Mouse (Mus musculus) large intestine, adult 2 months (tissue): ENCODE results near the gene Vmn1r15. TPM values are rescaled to one million over a fixed set of nuclear protein-coding genes. Genes with fewer than 3 reads are reported as not detected.

Source experiments
- DNase-seq: peaks from one replicate; pipeline ENCODE4 v3.0.0-alpha.2; 2012; ENCODE audit warnings: low read depth, low spot score
- WGBS: fragments of 180-500 bp; shearing (Covaris S2); methylation state at CpG from one replicate; pipeline ENCODE4 v1.1.7; 2018; 5-methylcytosine and 5-hydroxymethylcytosine counted together
- polyA plus RNA-seq: library from polyadenylated mRNA; depleted of rRNA; stranded (reverse); fragments of >200 nt; gene quantifications from 2 replicates; pipeline ENCODE4 v1.2.3, GENCODE M21; 2012; rRNA removed

Vmn1r15 gene
- polyA plus RNA-seq = not detected in 2 replicates

GRCm38 (mm10) chr6:57257652-57258051, at the start of gene Vmn1r15:
Gene Vmn1r15, plus strand, starts transcription at chr6:57257952.
- 60% methylated on average over 1 of the region's 1 CpGs for WGBS
- no peak for DNase-seq

GRCm38 (mm10) chr6:57231386-57231785, 26.4 kb upstream of the Vmn1r15 start, which contains the start of gene Vmn1r14:
Gene Vmn1r14, plus strand, starts transcription at chr6:57231686.
- WGBS = 92% methylated on average over 3 of the region's 3 CpGs

DNA sequence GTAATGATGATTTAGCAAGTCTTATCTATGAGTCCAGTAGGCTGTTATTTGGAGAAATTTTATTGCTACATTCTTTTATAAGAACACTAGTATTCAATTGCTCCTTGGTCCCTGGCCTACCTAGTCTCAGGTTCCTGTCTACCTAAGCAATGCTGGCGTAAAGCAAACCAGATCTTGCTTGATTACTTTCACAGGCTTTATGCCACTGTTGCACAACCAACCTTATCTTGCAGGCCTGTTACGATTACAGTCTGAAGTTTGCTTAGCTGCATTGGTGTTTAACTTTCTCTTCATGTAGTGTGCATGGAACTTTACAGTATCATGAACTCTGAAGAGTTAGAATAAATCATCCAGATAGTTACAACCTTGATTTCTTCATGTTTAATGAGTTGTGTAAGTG, 3.2 kb downstream of the Vmn1r15 start:
- 40% methylated on average over 2 of the region's 2 CpGs for WGBS
- DNase-seq = no peak

More at GRCm38 (mm10) chr6:57231386-57231785, 26.4 kb upstream of the Vmn1r15 start, which contains the start of gene Vmn1r14:
- DNase-seq = no peak

- DNase-seq = no peak
- WGBS = 66% methylated on average over 3 of the region's 3 CpGs
These were observed 14.1 kb downstream of the Vmn1r15 start for GRCm38 (mm10) chr6:57271881-57272280.

DNA sequence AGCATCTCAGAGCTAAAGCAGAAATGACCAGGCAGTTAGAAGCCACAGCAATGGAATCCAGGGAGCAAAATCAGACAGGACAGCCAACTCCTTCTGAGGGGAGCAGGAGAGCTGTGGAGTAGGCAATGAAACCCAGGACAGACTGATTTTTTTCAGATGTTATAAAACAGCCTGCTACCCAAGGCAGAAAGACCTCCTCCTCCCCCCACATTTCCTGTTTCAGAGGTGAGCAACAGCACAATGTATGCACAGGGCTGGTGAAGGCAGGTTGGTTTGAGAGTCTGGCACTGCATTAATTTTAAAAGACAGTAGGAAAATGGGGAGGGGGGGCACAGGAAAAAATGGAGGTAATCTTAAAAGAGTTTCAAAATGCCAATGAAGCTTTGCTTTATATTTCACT, 14.8 kb downstream of the Vmn1r15 start:
- no peak for DNase-seq

DNA sequence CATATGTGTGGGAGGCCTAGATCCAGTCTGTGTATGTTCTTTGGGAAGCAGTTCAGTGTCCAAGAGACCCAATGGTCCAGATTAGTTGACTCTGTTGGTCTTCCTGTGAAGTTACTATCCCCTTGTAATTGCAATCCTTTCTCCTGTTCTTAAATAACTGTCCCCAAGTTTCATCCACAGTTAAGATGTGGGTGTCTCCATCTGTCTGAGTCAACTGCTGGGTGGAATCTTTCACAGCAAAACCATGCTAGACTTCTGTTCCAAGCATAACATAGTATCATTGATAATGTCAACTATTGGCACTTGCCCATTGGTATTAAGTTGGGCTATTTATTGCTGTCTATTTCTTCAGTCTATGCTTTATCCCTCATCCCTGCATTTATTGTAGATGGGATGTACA, 21.2 kb downstream of the Vmn1r15 start:
- no peak for DNase-seq

Other genes starting within 250 kb of the Vmn1r15 start
- not detected in 2 replicates for gene Vmn1r7, start 232.6 kb upstream of the Vmn1r15 start, polyA plus RNA-seq
- gene Vmn1r8, start 225.7 kb upstream of the Vmn1r15 start, polyA plus RNA-seq = not detected in 2 replicates
- not detected in 2 replicates for gene Vmn1r9, start 191.2 kb upstream of the Vmn1r15 start, polyA plus RNA-seq
- gene Vmn1r10, start 148.5 kb upstream of the Vmn1r15 start, polyA plus RNA-seq = not detected in 2 replicates
- gene Vmn1r11, start 124.5 kb upstream of the Vmn1r15 start, polyA plus RNA-seq = not detected in 2 replicates
- gene Vmn1r12, start 101.0 kb upstream of the Vmn1r15 start, polyA plus RNA-seq = not detected in 2 replicates
- not detected in 2 replicates for gene Vmn1r13, start 54.7 kb upstream of the Vmn1r15 start, polyA plus RNA-seq
- not detected in 2 replicates for gene Vmn1r14, start 26.3 kb upstream of the Vmn1r15 start, polyA plus RNA-seq
- not detected in 2 replicates for gene Vmn1r16, start 71.5 kb downstream of the Vmn1r15 start, polyA plus RNA-seq
- gene Vmn1r17, start 105.8 kb downstream of the Vmn1r15 start, polyA plus RNA-seq = not detected in 2 replicates
- not detected in 2 replicates for gene Vmn1r18, start 137.8 kb downstream of the Vmn1r15 start, polyA plus RNA-seq
- not detected in 2 replicates for gene Vmn1r19, start 145.8 kb downstream of the Vmn1r15 start, polyA plus RNA-seq
- not detected in 2 replicates for gene Vmn1r20, start 171.0 kb downstream of the Vmn1r15 start, polyA plus RNA-seq